Comparison of ENCODE assay signal across 18 mouse cellular contexts in the genomic region with DNA sequence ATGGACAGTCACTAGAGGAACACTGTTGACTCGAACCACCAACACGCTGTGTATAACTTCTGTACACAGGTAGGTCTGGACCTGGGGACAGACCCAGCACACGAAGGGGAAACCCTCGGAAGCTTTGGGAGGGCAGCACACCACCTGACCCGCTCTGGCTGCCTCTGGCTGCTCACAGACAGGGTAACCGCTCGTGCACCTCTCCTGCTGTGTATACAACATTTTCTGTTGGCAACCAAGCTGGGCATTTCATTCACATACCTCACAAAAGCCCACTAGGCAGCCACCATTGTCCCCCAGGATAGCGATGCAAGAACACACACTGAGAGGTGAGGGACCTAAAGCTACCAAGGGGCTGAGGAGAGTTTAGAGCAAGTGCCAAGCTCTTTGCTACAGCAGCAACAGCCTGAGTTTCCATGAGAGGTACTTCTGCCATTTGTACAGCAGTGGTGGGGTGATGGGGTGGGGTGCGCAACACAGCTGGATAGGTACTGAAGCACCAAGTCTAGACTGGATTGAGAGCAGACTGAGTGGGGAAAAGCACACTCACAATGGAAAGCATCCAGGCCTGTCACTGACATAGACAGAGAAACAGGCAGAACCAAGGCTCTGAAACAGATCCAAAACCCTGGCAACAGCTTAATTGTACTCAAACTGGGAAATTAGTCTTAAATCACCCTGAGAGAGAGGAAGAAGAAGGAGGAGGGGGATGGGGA.
DNase-seq lines count a peak whose midpoint lies in the region; ATAC-seq and TF ChIP-seq lines count a peak whose summit lies in the region.
"Had no signal": no experiment of that assay in that cellular context is flagged by ENCODE, and none has a peak within 500 bp of the region (broad histone marks: within the 10 kb centered on the region; RNA-seq: fewer than 3 reads in every experiment).

No protein-coding gene starts in this region.

- H3K4me2 ChIP-seq in forebrain, embryonic 16.5 days (ENCODE audit: low read length) = no peak overlapping the region
- no peak overlapping the region for H3K4me2 ChIP-seq in forebrain, embryonic 12.5 days
- H3K4me2 ChIP-seq in intestine, embryonic 16.5 days (ENCODE audit: low read depth, low read length) = no peak overlapping the region
- H3K4me2 ChIP-seq: lung, embryonic 15.5 days; midbrain, embryonic 11.5 days; stomach, embryonic 15.5 days had no signal

- no peaks in the 10 kb centered on the region for H3K27me3 ChIP-seq in forebrain, embryonic 16.5 days (replicated peaks; ENCODE audit: control insufficient read depth, insufficient read depth, low read length)
- no peaks in the 10 kb centered on the region for H3K27me3 ChIP-seq in forebrain, embryonic 12.5 days
- no peaks in the 10 kb centered on the region for H3K27me3 ChIP-seq in intestine, embryonic 16.5 days (replicated peaks; ENCODE audit: control insufficient read depth, insufficient read depth, low read length)
- H3K27me3 ChIP-seq: lung, embryonic 15.5 days; Patski; stomach, embryonic 15.5 days had no signal

- no peak for TF ChIP-seq CTCF in layer of hippocampus, adult 2 months (conservative IDR thresholded peaks at IDR 0.05)

- no peak overlapping the region for H3K4me3 ChIP-seq in forebrain, embryonic 16.5 days (replicated peaks; ENCODE audit: low read length)
- no peak overlapping the region for H3K4me3 ChIP-seq in forebrain, embryonic 12.5 days (replicated peaks)
- no peak overlapping the region for H3K4me3 ChIP-seq in intestine, embryonic 16.5 days (ENCODE audit: low read length)
- H3K4me3 ChIP-seq in layer of hippocampus, adult 2 months = no peak overlapping the region
- H3K4me3 ChIP-seq: lung, embryonic 15.5 days; stomach, embryonic 15.5 days had no signal

- H3K4me1 ChIP-seq in forebrain, embryonic 16.5 days (replicated peaks; ENCODE audit: control insufficient read depth, insufficient read depth, low read length) = peaks cover 6% of the 10 kb centered on the region; the same call in 1 of the 2 replicates
- peaks cover 3% of the 10 kb centered on the region; the same call in 1 of the 2 replicates for H3K4me1 ChIP-seq in forebrain, embryonic 12.5 days
- peaks cover 8% of the 10 kb centered on the region for H3K4me1 ChIP-seq in intestine, embryonic 16.5 days (ENCODE audit: control insufficient read depth, insufficient read depth, low read length)
- H3K4me1 ChIP-seq: stomach, embryonic 15.5 days had no signal

- no peak overlapping the region for H3K27ac ChIP-seq in forebrain, embryonic 16.5 days (ENCODE audit: low read length)
- H3K27ac ChIP-seq in forebrain, embryonic 12.5 days = no peak overlapping the region
- peak overlapping the region; percentile 51 for H3K27ac ChIP-seq in intestine, embryonic 16.5 days (ENCODE audit: low read length)
- no peak overlapping the region for H3K27ac ChIP-seq in layer of hippocampus, adult 2 months
- H3K27ac ChIP-seq: kidney, postnatal 0 days; lung, embryonic 15.5 days; stomach, embryonic 15.5 days had no signal

- H3K9ac ChIP-seq in forebrain, embryonic 16.5 days (replicated peaks; ENCODE audit: low read depth, low read length) = no peak overlapping the region
- no peak overlapping the region for H3K9ac ChIP-seq in forebrain, embryonic 12.5 days
- H3K9ac ChIP-seq in intestine, embryonic 16.5 days (ENCODE audit: low read depth, low read length) = 0 out of 2 replicates have a peak overlapping the region, but pooled peaks have one; percentile 19
- H3K9ac ChIP-seq: lung, embryonic 15.5 days; stomach, embryonic 15.5 days had no signal

- H3K36me3 ChIP-seq in forebrain, embryonic 16.5 days (ENCODE audit: control insufficient read depth, insufficient read depth) = no peaks in the 10 kb centered on the region
- H3K36me3 ChIP-seq in forebrain, embryonic 12.5 days (replicated peaks) = peaks cover 2% of the 10 kb centered on the region; the same call in 1 of the 2 replicates
- no peaks in the 10 kb centered on the region for H3K36me3 ChIP-seq in intestine, embryonic 16.5 days (ENCODE audit: control insufficient read depth, insufficient read depth, low read length)
- H3K36me3 ChIP-seq: lung, embryonic 15.5 days had no signal

- 50% methylated on average over 9 of the region's 9 CpGs for WGBS in forebrain, embryonic 16.5 days
- WGBS in forebrain, embryonic 12.5 days = 61% methylated on average over 9 of the region's 9 CpGs
- 83% methylated on average over 9 of the region's 9 CpGs for WGBS in intestine, embryonic 16.5 days

- DNase-seq in kidney, postnatal 10 days = peak; percentile 26
- no peak for DNase-seq in kidney, adult 11 months
- DNase-seq in Muller cell, postnatal 12 days (ENCODE audit: inconsistent ontology term) = peak; percentile 5
- DNase-seq in cerebellum, adult 18-20 months = no peak
- no peak for DNase-seq in layer of hippocampus, adult 2 months (ENCODE audit: low spot score in 2 of 2)
- DNase-seq: cerebellum, adult 2 months; gastrocnemius, postnatal 10 days; layer of hippocampus, adult 9-11 months; spleen, adult 18-20 months; thymus, postnatal 4 days had no signal

- no peaks in the 10 kb centered on the region for H3K9me3 ChIP-seq in forebrain, embryonic 16.5 days (ENCODE audit: control insufficient read depth, low read length)
- H3K9me3 ChIP-seq in forebrain, embryonic 12.5 days = no peaks in the 10 kb centered on the region
- no peaks in the 10 kb centered on the region for H3K9me3 ChIP-seq in intestine, embryonic 16.5 days (ENCODE audit: control insufficient read depth, low read length)
- H3K9me3 ChIP-seq: lung, embryonic 15.5 days; stomach, embryonic 15.5 days had no signal

- ATAC-seq in forebrain, embryonic 16.5 days = peak; percentile 58
- no peak for ATAC-seq in forebrain, embryonic 12.5 days (ENCODE audit: low FRiP score)
- no peak for ATAC-seq in intestine, embryonic 16.5 days
- ATAC-seq: Patski had no signal

Comparison
In these comparisons a context has a peak if more than half of its experiments do, and no peak if none do; other contexts are left out.
1. DNase-seq: peak in kidney, postnatal 10 days (single experiment) and Muller cell, postnatal 12 days (single experiment); none in kidney, adult 11 months (single experiment), cerebellum, adult 18-20 months (0 of 2) and layer of hippocampus, adult 2 months (0 of 2).